Mouse (Mus musculus): ENCODE measurements around the gene Abcb8. TPM values are rescaled to one million over a fixed set of nuclear protein-coding genes. Genes with fewer than 3 reads are reported as not detected.

Abcb8 gene
- total and polyA plus RNA-seq, 2 experiments from 2014 or later: 44.6 to 64.1 TPM

DNA sequence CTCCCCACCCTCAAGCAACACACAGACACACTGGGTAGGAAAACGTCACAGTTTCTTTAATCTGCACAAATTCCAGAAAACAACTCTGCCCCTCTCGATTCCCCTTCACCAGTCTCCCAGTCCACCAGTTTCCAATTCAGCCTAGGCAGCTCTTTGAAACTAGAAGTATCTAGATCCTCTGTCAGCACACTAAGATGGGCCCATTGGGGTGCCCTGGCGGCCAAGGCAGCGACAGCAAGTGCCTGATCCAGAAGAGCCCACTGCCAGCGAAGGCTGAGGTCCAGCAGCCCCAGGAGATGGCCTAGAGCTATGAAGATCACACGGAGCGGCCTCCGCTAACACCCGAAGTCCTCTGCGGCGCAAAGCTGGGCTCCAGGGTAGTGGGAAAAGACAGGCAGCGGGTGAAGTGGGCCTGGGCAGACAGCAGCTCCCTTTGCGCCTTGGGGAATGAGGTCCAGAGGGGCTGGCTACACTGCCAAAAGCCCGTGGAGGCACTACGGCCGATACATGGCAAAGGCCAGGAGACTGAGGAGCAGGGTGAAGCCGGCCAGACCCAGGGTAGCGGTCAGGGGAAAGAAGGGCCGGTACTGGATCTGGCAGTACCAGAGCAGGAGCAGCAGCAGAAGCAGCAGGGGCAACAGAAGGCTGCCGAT lies 52.1 kb downstream of the Abcb8 start:
- peak; percentile 45 for TF ChIP-seq CTCF (IDR thresholded peaks at IDR 0.05; ENCODE audit: low read depth)
- Histone ChIP-seq H3K4me1 (ENCODE audit: insufficient read depth) (peaks cover 16% of the 10 kb centered on the region), H3K9me3 (ENCODE audit: low read length) (no peaks in the 10 kb centered on the region), H3K4me2 (ENCODE audit: low read depth) (peak overlapping the region; percentile 97), H3K27me3 (ENCODE audit: insufficient read depth, low read length) (no peaks in the 10 kb centered on the region), H3K9ac (peak overlapping the region; percentile 98), H3K36me3 (ENCODE audit: insufficient read depth) (peaks cover 20% of the 10 kb centered on the region), H3K27ac (ENCODE audit: low read depth, low read length) (peak overlapping the region; percentile 94), H3K4me3 (ENCODE audit: low read depth, low read length) (peak overlapping the region; percentile 87)
- WGBS: 56% methylated on average over 20 of the region's 20 CpGs
- ATAC-seq (peak; percentile 6), DNase-seq (no peak)

DNA sequence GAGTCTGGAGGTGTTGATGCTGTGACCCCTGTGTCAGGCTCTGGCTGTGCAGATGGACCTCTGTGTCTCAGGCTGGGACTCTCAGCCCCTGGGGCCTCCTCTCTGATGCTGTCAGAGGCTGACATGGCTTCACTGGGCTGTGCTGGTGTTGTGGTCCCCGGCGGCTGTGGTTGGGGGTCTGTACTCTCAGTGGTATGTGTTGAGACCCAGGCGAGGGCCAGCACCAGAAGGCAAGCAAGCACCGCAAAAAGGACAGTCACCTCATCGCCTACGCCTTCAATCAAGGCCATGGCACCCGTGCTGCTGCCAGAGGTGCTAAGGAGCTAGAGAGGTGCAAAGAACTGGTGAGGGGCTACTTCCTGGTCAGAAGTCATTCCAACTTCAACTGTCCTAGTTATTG lies 53.2 kb downstream of the Abcb8 start:
- no peaks in the 10 kb centered on the region for H3K27me3 ChIP-seq (ENCODE audit: insufficient read depth, low read length)
- ATAC-seq: no peak
- H3K9ac ChIP-seq: no peak overlapping the region
- H3K4me1 ChIP-seq (ENCODE audit: insufficient read depth): peaks cover 22% of the 10 kb centered on the region
- DNase-seq: no peak
- peaks cover 9% of the 10 kb centered on the region for H3K36me3 ChIP-seq (ENCODE audit: insufficient read depth)
- 95% methylated on average over 7 of the region's 7 CpGs for WGBS
- H3K4me2 ChIP-seq (ENCODE audit: low read depth): no peak overlapping the region
- H3K4me3 ChIP-seq (ENCODE audit: low read depth, low read length): no peak overlapping the region
- H3K9me3 ChIP-seq (ENCODE audit: low read length): no peaks in the 10 kb centered on the region
- TF ChIP-seq CTCF (IDR thresholded peaks at IDR 0.05; ENCODE audit: low read depth): no peak
- no peak overlapping the region for H3K27ac ChIP-seq (ENCODE audit: low read depth, low read length)

DNA sequence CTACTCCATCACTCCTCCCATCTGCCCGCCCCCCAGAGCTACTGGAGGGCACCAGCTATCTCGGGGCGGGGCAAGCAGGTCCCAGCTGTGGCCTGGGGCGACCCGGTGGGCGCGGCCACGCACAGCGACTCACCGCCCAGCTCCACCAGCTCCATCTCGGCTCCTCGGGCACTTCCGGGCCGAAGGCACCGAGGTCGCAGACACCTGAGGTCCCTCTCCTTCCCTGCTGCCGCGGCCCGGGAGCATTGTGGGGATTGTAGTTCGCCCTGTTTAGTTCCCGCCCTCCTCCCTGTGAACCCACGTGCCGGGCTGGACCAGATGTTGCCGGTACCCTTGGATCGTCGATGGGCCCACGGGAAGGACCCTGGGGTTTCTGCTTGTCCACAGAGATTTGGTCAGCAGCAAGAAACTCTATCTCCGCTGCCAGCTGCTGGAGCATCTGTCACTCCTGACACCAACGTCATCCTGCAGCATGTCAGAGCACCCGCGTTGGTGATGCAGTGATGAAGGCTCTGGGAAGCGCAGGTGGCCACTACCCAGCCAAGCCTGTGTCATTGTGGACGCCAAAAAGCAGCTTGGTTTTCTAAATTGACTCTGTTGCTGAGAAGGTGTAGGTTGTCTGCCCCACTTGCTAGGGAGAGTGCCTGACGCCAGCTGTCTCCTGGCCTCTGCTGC lies 54.3 kb downstream of the Abcb8 start, which contains the start of gene Tmub1:
Gene Tmub1 (minus strand): TSS at position 231 of the 675 bp plus-strand sequence.
- H3K27ac ChIP-seq (ENCODE audit: low read depth, low read length): peak within 1 kb of the TSS; percentile 29; the same call in 1 of the 2 replicates
- 1% methylated on average over 34 of the region's 34 CpGs for WGBS
- DNase-seq: peak; percentile 82
- peak; percentile 53 for ATAC-seq
- peak within 1 kb of the TSS; percentile 93 for H3K4me2 ChIP-seq (ENCODE audit: low read depth)
- peak within 1 kb of the TSS; percentile 71 for H3K9ac ChIP-seq
- peaks cover 22% of the 10 kb centered on the region for H3K4me1 ChIP-seq (ENCODE audit: insufficient read depth)
- TF ChIP-seq CTCF (IDR thresholded peaks at IDR 0.05; ENCODE audit: low read depth): no peak
- H3K4me3 ChIP-seq (ENCODE audit: low read depth, low read length): peak within 1 kb of the TSS; percentile 59
- no peaks in the 10 kb centered on the region for H3K27me3 ChIP-seq (ENCODE audit: insufficient read depth, low read length)
- no peaks in the 10 kb centered on the region for H3K9me3 ChIP-seq (ENCODE audit: low read length)
- H3K36me3 ChIP-seq (ENCODE audit: insufficient read depth): 0 out of 2 replicates have a peak, but pooled peaks cover 3% of the 10 kb centered on the region

DNA sequence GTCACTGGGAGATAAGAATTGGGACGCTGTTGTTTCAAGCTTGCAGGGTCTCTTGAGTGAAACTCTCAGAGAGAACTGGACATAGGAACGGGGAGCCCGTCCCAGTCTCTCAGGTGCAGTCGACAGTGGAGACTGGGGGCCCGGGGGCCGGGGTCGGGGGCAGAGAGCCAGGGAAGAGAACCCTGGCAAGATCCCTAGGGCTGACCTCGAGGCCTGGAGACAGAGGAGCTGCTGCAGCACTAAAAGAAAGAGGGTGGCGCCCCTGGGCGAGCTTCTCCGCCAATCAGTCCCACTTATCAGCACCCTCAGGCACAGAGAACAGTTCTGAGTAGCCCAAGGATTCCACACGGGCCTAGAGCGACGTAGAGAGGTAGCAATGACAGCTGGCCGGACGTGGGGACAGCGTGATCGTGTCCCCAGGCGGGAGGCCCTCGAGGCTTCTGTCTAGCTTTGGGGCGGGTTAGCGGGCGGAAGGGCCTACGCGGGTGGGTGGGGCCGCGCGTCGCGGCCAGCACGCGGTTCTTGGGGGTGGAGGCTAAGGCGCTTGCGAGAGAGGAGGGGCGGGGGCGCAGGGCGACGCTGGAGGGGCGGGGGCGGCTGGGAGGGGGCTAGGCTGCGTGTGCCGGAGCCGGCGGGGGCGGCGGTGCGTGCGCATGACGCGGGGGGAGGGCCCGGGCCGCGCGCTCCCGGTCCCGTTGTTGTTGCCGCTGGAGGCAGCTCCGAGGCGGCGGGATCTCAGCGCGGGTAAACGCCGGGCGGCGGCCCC lies 58.0 kb downstream of the Abcb8 start:
- no peak for TF ChIP-seq CTCF (IDR thresholded peaks at IDR 0.05; ENCODE audit: low read depth)
- DNase-seq (peak; percentile 93), ATAC-seq (peak; percentile 78)
- peak overlapping the region; percentile 90 for H3K4me3 ChIP-seq (ENCODE audit: low read depth, low read length)
- peak overlapping the region; percentile 91 for H3K4me2 ChIP-seq (ENCODE audit: low read depth)
- peak overlapping the region; percentile 85 for H3K9ac ChIP-seq
- no peaks in the 10 kb centered on the region for H3K27me3 ChIP-seq (ENCODE audit: insufficient read depth, low read length)
- peaks cover 45% of the 10 kb centered on the region for H3K4me1 ChIP-seq (ENCODE audit: insufficient read depth)
- 3% methylated on average over 56 of the region's 66 CpGs for WGBS
- H3K27ac ChIP-seq (ENCODE audit: low read depth, low read length): peak overlapping the region; percentile 91
- no peaks in the 10 kb centered on the region for H3K36me3 ChIP-seq (ENCODE audit: insufficient read depth)
- no peaks in the 10 kb centered on the region for H3K9me3 ChIP-seq (ENCODE audit: low read length)

DNA sequence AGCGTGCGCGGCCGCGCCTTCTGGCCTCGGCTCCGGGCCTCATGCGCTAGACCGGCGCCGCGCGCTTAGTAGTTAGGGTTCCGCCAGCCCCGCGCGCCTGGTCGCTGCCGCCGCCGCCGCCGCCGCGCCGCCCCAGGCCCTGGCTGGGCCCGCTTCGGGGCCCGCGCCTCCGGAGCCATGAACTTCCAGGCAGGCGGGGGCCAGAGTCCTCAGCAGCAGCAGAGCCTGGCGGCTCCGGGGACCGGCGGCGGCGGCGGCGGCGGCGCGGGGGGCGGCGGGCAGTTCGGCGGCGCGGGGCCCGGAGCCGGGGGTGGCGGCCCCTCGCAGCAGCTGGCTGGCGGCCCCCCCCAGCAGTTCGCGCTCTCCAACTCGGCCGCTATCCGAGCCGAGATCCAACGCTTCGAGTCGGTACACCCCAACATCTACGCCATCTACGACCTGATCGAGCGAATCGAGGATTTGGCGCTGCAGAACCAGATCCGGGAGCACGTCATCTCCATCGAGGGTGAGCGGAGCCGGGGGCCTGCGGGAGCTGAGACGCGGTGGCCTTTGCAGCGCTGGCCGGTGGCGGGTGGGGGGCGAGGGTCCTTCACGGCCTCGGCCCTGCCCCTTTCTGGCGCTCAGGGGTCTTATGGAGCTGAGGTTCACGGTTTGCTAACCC lies 58.7 kb downstream of the Abcb8 start, which contains the start of gene Agap3:
Gene Agap3 (plus strand): TSS at position 148 of the 661 bp plus-strand sequence.
- Histone ChIP-seq H3K9me3 (ENCODE audit: low read length) (no peaks in the 10 kb centered on the region), H3K4me2 (ENCODE audit: low read depth) (peak within 1 kb of the TSS; percentile 91), H3K36me3 (ENCODE audit: insufficient read depth) (no peaks in the 10 kb centered on the region), H3K4me3 (ENCODE audit: low read depth, low read length) (peak within 1 kb of the TSS; percentile 90), H3K27ac (ENCODE audit: low read depth, low read length) (peak within 1 kb of the TSS; percentile 91), H3K4me1 (ENCODE audit: insufficient read depth) (peaks cover 40% of the 10 kb centered on the region), H3K9ac (peak within 1 kb of the TSS; percentile 85), H3K27me3 (ENCODE audit: insufficient read depth, low read length) (no peaks in the 10 kb centered on the region)
- under 1% methylated on average over 61 of the region's 85 CpGs for WGBS
- ATAC-seq: peak; percentile 18; the same call in 1 of the 2 replicates
- DNase-seq: peak; percentile 66
- TF ChIP-seq CTCF (IDR thresholded peaks at IDR 0.05; ENCODE audit: low read depth): no peak

DNA sequence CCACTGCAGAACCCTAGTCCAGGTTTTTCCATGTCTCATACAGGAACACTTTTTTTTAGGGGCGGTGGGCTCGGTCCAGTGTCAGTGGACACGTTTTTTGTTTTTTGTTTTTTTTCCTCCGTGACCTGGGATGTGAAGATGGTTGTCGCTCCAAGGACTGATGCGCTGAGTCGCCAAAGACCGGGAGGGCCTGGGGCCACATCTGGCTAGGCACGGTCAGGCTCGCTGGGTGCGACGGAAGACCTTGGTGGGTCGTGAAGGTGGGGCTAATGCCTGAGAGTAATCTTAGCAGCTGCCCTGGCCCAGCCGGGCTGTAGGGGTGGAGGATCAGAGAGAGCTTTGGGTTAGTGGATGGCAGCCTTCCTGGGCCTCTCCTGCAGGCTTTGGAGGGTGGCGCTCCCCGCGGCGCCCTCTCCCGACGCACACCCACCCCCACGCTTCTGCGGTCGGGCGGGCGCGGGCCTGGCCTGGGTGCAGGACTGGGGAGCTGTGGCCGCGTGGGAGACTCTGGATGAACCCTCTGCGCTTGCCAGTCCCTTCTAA lies 59.3 kb downstream of the Abcb8 start:
- Histone ChIP-seq H3K9me3 (ENCODE audit: low read length) (no peaks in the 10 kb centered on the region), H3K27ac (ENCODE audit: low read depth, low read length) (peak overlapping the region; percentile 91), H3K4me3 (ENCODE audit: low read depth, low read length) (peak overlapping the region; percentile 90), H3K27me3 (ENCODE audit: insufficient read depth, low read length) (no peaks in the 10 kb centered on the region), H3K36me3 (ENCODE audit: insufficient read depth) (no peaks in the 10 kb centered on the region), H3K4me2 (ENCODE audit: low read depth) (peak overlapping the region; percentile 91), H3K4me1 (ENCODE audit: insufficient read depth) (peaks cover 34% of the 10 kb centered on the region), H3K9ac (peak overlapping the region; percentile 85)
- ATAC-seq: no peak
- TF ChIP-seq CTCF (IDR thresholded peaks at IDR 0.05; ENCODE audit: low read depth): no peak
- DNase-seq: peak; percentile 21
- 6% methylated on average over 29 of the region's 29 CpGs for WGBS
